Mouse (Mus musculus) limb, embryonic 14.5 days (tissue): ENCODE measurements around the gene Enoph1. TPM values are rescaled to one million over a fixed set of nuclear protein-coding genes. Genes with fewer than 3 reads are reported as not detected.

Source experiments
- ATAC-seq: fragments of 200-750 bp; cut with Nextera tagmentation; 2 replicates; pipeline ENCODE4 v1.8.0; 2017; ENCODE audit warnings: low read depth, moderate number of reproducible peaks, moderate TSS enrichment; ENCODE audit not compliant: low FRiP score
- DNase-seq: peaks from one replicate; pipeline ENCODE4 v3.0.0-alpha.2; 2015; ENCODE audit warnings: low spot score
- H3K27ac ChIP-seq: fragments of 300-500 bp; sonication (generic); replicated peaks from 2 replicates; pipeline ENCODE4 v1.5.1; 2014; ENCODE audit warnings: low read depth, mild to moderate bottlenecking, low read length, moderate library complexity, mixed read lengths
- H3K27me3 ChIP-seq: fragments of 300-500 bp; sonication (generic); 2 replicates; pipeline ENCODE4 v1.6.1; 2014; ENCODE audit warnings: low read length, mixed read lengths; ENCODE audit not compliant: control insufficient read depth, insufficient read depth
- H3K36me3 ChIP-seq: fragments of 300-500 bp; sonication (generic); 2 replicates; pipeline ENCODE4 v1.6.1; 2014; ENCODE audit warnings: mild to moderate bottlenecking, low read length, moderate library complexity, mixed read lengths; ENCODE audit not compliant: control insufficient read depth, insufficient read depth
- H3K4me1 ChIP-seq: fragments of 300-500 bp; sonication (generic); 2 replicates; pipeline ENCODE4 v1.6.1; 2014; ENCODE audit warnings: antibody characterized with exemption, low read length, mixed read lengths; ENCODE audit not compliant: control insufficient read depth, insufficient read depth
- H3K4me2 ChIP-seq: fragments of 300-500 bp; sonication (generic); replicated peaks from 2 replicates; pipeline ENCODE4 v1.6.1; 2014; ENCODE audit warnings: low read depth, mild to moderate bottlenecking, low read length, moderate library complexity; ENCODE audit not compliant: severe bottlenecking
- H3K4me3 ChIP-seq: fragments of 300-500 bp; sonication (generic); replicated peaks from 2 replicates; pipeline ENCODE4 v1.5.1; 2014; ENCODE audit warnings: low read length
- H3K9ac ChIP-seq: fragments of 300-500 bp; sonication (generic); 2 replicates; pipeline ENCODE4 v1.6.1; 2014; ENCODE audit warnings: mild to moderate bottlenecking, low read depth, low read length, moderate library complexity; ENCODE audit not compliant: severe bottlenecking
- H3K9me3 ChIP-seq: fragments of 300-500 bp; sonication (generic); 2 replicates; pipeline ENCODE4 v1.6.1; 2016; ENCODE audit warnings: low read length; ENCODE audit not compliant: control insufficient read depth
- POLR2A ChIP-seq: fragments of 200-500 bp; IDR thresholded peaks from 2 replicates; pipeline ENCODE4 v1.8.0; 2012; ENCODE audit warnings: inconsistent platforms, mild to moderate bottlenecking, moderate library complexity, borderline replicate concordance; ENCODE audit not compliant: insufficient read depth, insufficient read length; ENCODE audit errors: extremely low read depth
- WGBS: fragments of 180-500 bp; shearing (Covaris S2); extraction: QIAGEN DNeasy Blood & Tissue Kit; methylation state at CpG from one replicate; pipeline ENCODE4 v1.1.7; 2014; 5-methylcytosine and 5-hydroxymethylcytosine counted together
- polyA plus RNA-seq, 2 experiments: library from polyadenylated mRNA; depleted of rRNA in 1 of 2; stranded (reverse) in 1 of 2; unstranded in 1 of 2; fragments of >200 nt; fragmentation: Nextera tagmentation in 1 of 2; extraction: Ambion mirVana in 1 of 2; gene quantifications; 2 replicates each; pipeline versions ENCODE4 v1.2.1 to v1.2.3; 2012 to 2014

Enoph1 gene
- polyA plus RNA-seq, 2 experiments = 42.8 to 50.5 TPM

- peak overlapping the region; percentile 94 for H3K4me2 ChIP-seq
- H3K27ac ChIP-seq = peak overlapping the region; percentile 95
- H3K36me3 ChIP-seq = peaks cover 37% of the 10 kb centered on the region
- DNase-seq (peak; percentile 89), ATAC-seq (peak; percentile 73)
- H3K4me1 ChIP-seq = peaks cover 16% of the 10 kb centered on the region
- WGBS = 0% methylated on average over 56 of the region's 113 CpGs
- H3K27me3 ChIP-seq = no peaks in the 10 kb centered on the region
- peak overlapping the region; percentile 69 for H3K4me3 ChIP-seq
- no peak; the same call in 1 of the 2 replicates for TF ChIP-seq POLR2A
- peak overlapping the region; percentile 99 for H3K9ac ChIP-seq
- no peaks in the 10 kb centered on the region for H3K9me3 ChIP-seq
Measured at GRCm38 (mm10) chr5:100038714-100039601, 827 bp upstream of the Enoph1 start.

- no peak for TF ChIP-seq POLR2A
- peak overlapping the region; percentile 69 for H3K4me3 ChIP-seq
- ATAC-seq (no peak), DNase-seq (peak; percentile 21)
- no peaks in the 10 kb centered on the region for H3K9me3 ChIP-seq
- WGBS = under 1% methylated on average over 19 of the region's 19 CpGs
- H3K27ac ChIP-seq = peak overlapping the region; percentile 95
- peaks cover 24% of the 10 kb centered on the region for H3K36me3 ChIP-seq
- H3K4me1 ChIP-seq = peaks cover 14% of the 10 kb centered on the region
- H3K27me3 ChIP-seq = no peaks in the 10 kb centered on the region
- peak overlapping the region; percentile 99 for H3K9ac ChIP-seq
- peak overlapping the region; percentile 94 for H3K4me2 ChIP-seq
Measured at GRCm38 (mm10) chr5:100040281-100040784, 548 bp downstream of the Enoph1 start.

- Histone ChIP-seq H3K4me2 (peak overlapping the region; percentile 94; the same call in 1 of the 2 replicates), H3K27me3 (no peaks in the 10 kb centered on the region), H3K4me3 (0 out of 2 replicates have a peak overlapping the region, but pooled peaks have one; percentile 69), H3K36me3 (peaks cover 15% of the 10 kb centered on the region), H3K9ac (no peak overlapping the region), H3K4me1 (peaks cover 13% of the 10 kb centered on the region), H3K9me3 (no peaks in the 10 kb centered on the region), H3K27ac (no peak overlapping the region)
- WGBS = 88% methylated on average over 4 of the region's 4 CpGs
- DNase-seq (no peak), ATAC-seq (no peak)
- no peak for TF ChIP-seq POLR2A
Measured at GRCm38 (mm10) chr5:100041272-100041671, 1.5 kb downstream of the Enoph1 start.

- no peaks in the 10 kb centered on the region for H3K9me3 ChIP-seq
- 94% methylated on average over 8 of the region's 8 CpGs for WGBS
- DNase-seq (no peak), ATAC-seq (no peak)
- no peak overlapping the region for H3K9ac ChIP-seq
- H3K27me3 ChIP-seq = no peaks in the 10 kb centered on the region
- H3K4me2 ChIP-seq = no peak overlapping the region
- no peak for TF ChIP-seq POLR2A
- peaks cover 3% of the 10 kb centered on the region; the same call in 1 of the 2 replicates for H3K36me3 ChIP-seq
- H3K27ac ChIP-seq = no peak overlapping the region
- H3K4me3 ChIP-seq = no peak overlapping the region
- peaks cover 8% of the 10 kb centered on the region; the same call in 1 of the 2 replicates for H3K4me1 ChIP-seq
Measured at GRCm38 (mm10) chr5:100042467-100042866, 2.7 kb downstream of the Enoph1 start.

- Histone ChIP-seq H3K27me3 (no peaks in the 10 kb centered on the region), H3K4me2 (no peak overlapping the region), H3K27ac (no peak overlapping the region), H3K9ac (no peak overlapping the region), H3K4me3 (no peak overlapping the region), H3K9me3 (no peaks in the 10 kb centered on the region), H3K36me3 (no peaks in the 10 kb centered on the region), H3K4me1 (peaks cover 8% of the 10 kb centered on the region; the same call in 1 of the 2 replicates)
- WGBS = 74% methylated on average over 5 of the region's 5 CpGs
- DNase-seq = no peak
- ATAC-seq = no peak
- TF ChIP-seq POLR2A = no peak
Measured at GRCm38 (mm10) chr5:100043361-100043760, 3.6 kb downstream of the Enoph1 start.
